Mouse (Mus musculus) heart, adult 2 months (tissue): ENCODE measurements around the gene Mtus2. TPM values are rescaled to one million over a fixed set of nuclear protein-coding genes. Genes with fewer than 3 reads are reported as not detected.

Experiments used
- DNase-seq, 2 experiments: peaks; one replicate each; pipeline ENCODE4 v3.0.0; 2021
- H3K27ac ChIP-seq: fragments of 200-600 bp; 2 replicates; pipeline ENCODE4 v1.8.1; 2022
- H3K27me3 ChIP-seq: fragments of 200-500 bp; 2 replicates; pipeline ENCODE4 v1.6.1; 2012; ENCODE audit warnings: mild to moderate bottlenecking, low read length, inconsistent platforms, mixed read lengths; ENCODE audit not compliant: control insufficient read depth, insufficient read depth
- H3K36me3 ChIP-seq: fragments of 200-500 bp; 2 replicates; pipeline ENCODE4 v1.6.1; 2012; ENCODE audit warnings: low read length, inconsistent platforms; ENCODE audit not compliant: control insufficient read depth, insufficient read depth
- H3K4me1 ChIP-seq: fragments of 200-500 bp; 2 replicates; pipeline ENCODE4 v1.6.1; 2011; ENCODE audit warnings: low read length; ENCODE audit not compliant: control insufficient read depth, insufficient read depth
- H3K4me3 ChIP-seq: fragments of 200-600 bp; 2 replicates; pipeline ENCODE4 v1.8.1; 2022
- H3K79me2 ChIP-seq: fragments of 200-500 bp; replicated peaks from 2 replicates; pipeline ENCODE4 v1.6.1; 2012; ENCODE audit warnings: mild to moderate bottlenecking, inconsistent platforms, low read length, moderate library complexity, mixed read lengths; ENCODE audit not compliant: control insufficient read depth, insufficient read depth
- H3K9ac ChIP-seq: fragments of 200-500 bp; 2 replicates; pipeline ENCODE4 v1.6.1; 2012; ENCODE audit warnings: low read depth, mild to moderate bottlenecking, control low read depth, inconsistent platforms, low read length, mixed read lengths
- CTCF ChIP-seq: fragments of 200-600 bp; IDR thresholded peaks from 2 replicates; pipeline ENCODE4 v1.8.1; 2022; ENCODE audit warnings: antibody characterized with exemption, mild to moderate bottlenecking, moderate library complexity
- EP300 ChIP-seq: fragments of 200-500 bp; IDR thresholded peaks from 2 replicates; pipeline ENCODE4 v1.6.1; 2011; ENCODE audit warnings: low read depth, low read length, control low read depth; ENCODE audit not compliant: insufficient read depth
- POLR2A ChIP-seq: fragments of 200-500 bp; IDR thresholded peaks from 2 replicates; pipeline ENCODE4 v1.6.1; 2011; ENCODE audit warnings: mild to moderate bottlenecking, low read depth, low read length, control low read depth; ENCODE audit not compliant: insufficient read depth
- WGBS: fragments of 180-500 bp; shearing (Covaris S2); methylation state at CpG from one replicate; pipeline ENCODE4 v1.1.7; 2018; 5-methylcytosine and 5-hydroxymethylcytosine counted together
- intact Hi-C: fragments of 180-260 bp; cut with DNase I; formaldehyde crosslinking; loops from one replicate; pipeline ENCODE4 v1.15.1; 2025
- polyA plus RNA-seq: library from polyadenylated mRNA; depleted of rRNA; stranded (reverse); fragments of >200 nt; gene quantifications from 2 replicates; pipeline ENCODE4 v1.2.3, GENCODE M21; 2012
- total RNA-seq, 2 experiments: library from RNA; stranded (reverse); gene quantifications; 2 replicates each; pipeline ENCODE4 v1.2.3; 2021

The Mtus2 gene
- total and polyA plus RNA-seq, 3 experiments = 53.5 to 109 (median 96.9) TPM

DNA sequence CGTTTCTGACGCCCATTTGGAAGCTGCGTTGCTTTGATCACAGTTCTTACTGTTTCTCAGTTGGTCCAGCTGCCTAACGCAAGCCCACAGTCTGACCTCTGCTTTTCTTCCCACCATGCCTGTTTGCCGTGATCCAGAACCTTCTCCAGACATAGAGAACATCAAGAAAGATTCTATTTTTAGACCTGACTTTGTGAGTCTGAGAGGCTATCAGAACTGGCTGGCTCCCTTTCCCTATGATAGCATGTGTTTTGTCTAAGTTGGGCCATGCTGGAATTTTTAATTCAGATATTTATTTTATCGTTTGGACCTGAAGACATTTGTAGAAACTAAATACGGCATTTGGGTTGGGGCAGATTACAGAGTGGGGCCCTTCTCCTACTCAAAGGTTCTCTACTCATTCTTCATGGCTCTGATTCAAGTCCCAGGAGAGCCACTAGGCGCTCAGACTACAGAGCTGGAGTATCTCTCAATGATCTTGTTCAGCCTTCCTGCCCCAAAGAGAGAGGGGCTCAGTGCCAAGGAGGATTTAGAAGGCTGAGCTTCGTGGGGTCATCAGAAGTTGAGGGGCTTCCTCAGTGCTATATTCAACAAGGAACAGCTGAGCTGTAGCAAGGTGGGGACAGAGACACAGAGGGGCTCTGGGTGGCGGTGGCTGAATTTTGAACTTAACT, 174.5 kb downstream of the Mtus2 start:
- no peaks in the 10 kb centered on the region for H3K79me2 ChIP-seq
- H3K36me3 ChIP-seq = no peaks in the 10 kb centered on the region
- H3K27me3 ChIP-seq = no peaks in the 10 kb centered on the region
- intact Hi-C loops = no loop called here
- peak in 1 of 2 experiments; percentile 31 for DNase-seq
- TF ChIP-seq EP300 (no peak), POLR2A (no peak), CTCF (no peak)
- no peak overlapping the region for H3K9ac ChIP-seq
- no peaks in the 10 kb centered on the region; the same call in 1 of the 2 replicates for H3K4me1 ChIP-seq
- no peak overlapping the region for H3K4me3 ChIP-seq
- H3K27ac ChIP-seq = peak overlapping the region; percentile 12; the same call in 1 of the 2 replicates
- WGBS = 36% methylated on average over 10 of the region's 10 CpGs

DNA sequence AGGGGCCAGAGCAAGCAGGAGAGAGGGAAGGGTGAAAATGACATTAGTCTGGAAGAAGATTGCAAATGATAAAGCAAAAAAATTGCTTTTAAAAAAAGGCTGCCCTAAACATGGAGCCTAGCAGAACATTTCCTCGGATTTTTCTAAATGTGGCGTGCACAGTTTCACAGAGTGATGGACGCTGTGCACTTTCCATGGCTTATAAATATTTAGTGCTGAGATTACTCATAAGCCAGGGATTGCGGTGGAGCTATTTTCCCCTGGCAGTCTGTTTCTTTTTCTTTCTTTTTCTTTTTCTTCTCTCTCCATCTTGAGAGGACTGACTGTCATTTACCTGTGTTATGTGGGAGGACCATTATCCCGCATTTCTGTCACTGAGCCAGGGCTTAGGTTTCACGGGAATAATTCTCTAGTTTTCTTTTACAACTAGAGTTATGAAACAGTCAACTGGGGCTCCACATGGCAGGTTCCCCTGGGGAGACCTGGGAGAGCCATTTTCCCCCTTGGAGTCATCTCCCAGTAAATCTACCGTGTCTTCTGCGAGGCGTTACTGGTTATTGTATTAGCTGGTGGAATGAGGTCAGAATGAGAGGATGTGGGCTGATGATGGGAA, 176.4 kb downstream of the Mtus2 start:
- TF ChIP-seq CTCF = no peak
- no peak for TF ChIP-seq EP300
- TF ChIP-seq POLR2A = no peak
- H3K9ac ChIP-seq = no peak overlapping the region
- 84% methylated on average over 9 of the region's 9 CpGs for WGBS
- no peak overlapping the region for H3K4me3 ChIP-seq
- intact Hi-C loops = no loop called here
- H3K36me3 ChIP-seq = no peaks in the 10 kb centered on the region
- no peak for DNase-seq
- H3K4me1 ChIP-seq = no peaks in the 10 kb centered on the region; the same call in 1 of the 2 replicates
- H3K27me3 ChIP-seq = no peaks in the 10 kb centered on the region
- no peak overlapping the region for H3K27ac ChIP-seq
- H3K79me2 ChIP-seq = no peaks in the 10 kb centered on the region

- Histone ChIP-seq H3K4me1 (no peaks in the 10 kb centered on the region), H3K9ac (no peak overlapping the region), H3K4me3 (no peak overlapping the region), H3K79me2 (no peaks in the 10 kb centered on the region), H3K27me3 (no peaks in the 10 kb centered on the region; the same call in 1 of the 2 replicates), H3K27ac (no peak overlapping the region), H3K36me3 (no peaks in the 10 kb centered on the region)
- WGBS = 89% methylated on average over 3 of the region's 3 CpGs
- TF ChIP-seq CTCF (no peak), POLR2A (no peak), EP300 (no peak)
- intact Hi-C loops = no loop called here
- DNase-seq = no peak
Observed at GRCm38 (mm10) chr5:148141662-148142061, 184.5 kb downstream of the Mtus2 start.

GRCm38 (mm10) chr5:148146200-148146823, 189.2 kb downstream of the Mtus2 start:
- 59% methylated on average over 12 of the region's 12 CpGs for WGBS
- intact Hi-C loops = no loop called here

GRCm38 (mm10) chr5:148151894-148152599, 194.9 kb downstream of the Mtus2 start:
- Histone ChIP-seq H3K27ac (no peak overlapping the region), H3K79me2 (no peaks in the 10 kb centered on the region), H3K4me3 (no peak overlapping the region), H3K9ac (no peak overlapping the region), H3K27me3 (no peaks in the 10 kb centered on the region), H3K36me3 (no peaks in the 10 kb centered on the region), H3K4me1 (no peaks in the 10 kb centered on the region)
- intact Hi-C loops = no loop called here
- DNase-seq = no peak
- WGBS = 78% methylated on average over 14 of the region's 14 CpGs
- TF ChIP-seq POLR2A = no peak
- no peak for TF ChIP-seq CTCF
- no peak for TF ChIP-seq EP300

More at GRCm38 (mm10) chr5:148146200-148146823, 189.2 kb downstream of the Mtus2 start:
- Histone ChIP-seq H3K79me2 (no peaks in the 10 kb centered on the region), H3K4me3 (no peak overlapping the region), H3K9ac (no peak overlapping the region), H3K27ac (no peak overlapping the region), H3K27me3 (no peaks in the 10 kb centered on the region; the same call in 1 of the 2 replicates), H3K36me3 (no peaks in the 10 kb centered on the region), H3K4me1 (no peaks in the 10 kb centered on the region)
- no peak for DNase-seq
- no peak for TF ChIP-seq POLR2A
- no peak for TF ChIP-seq CTCF
- TF ChIP-seq EP300 = no peak
